Comparison of ENCODE assay signal across 8 mouse cellular contexts in the genomic region with DNA sequence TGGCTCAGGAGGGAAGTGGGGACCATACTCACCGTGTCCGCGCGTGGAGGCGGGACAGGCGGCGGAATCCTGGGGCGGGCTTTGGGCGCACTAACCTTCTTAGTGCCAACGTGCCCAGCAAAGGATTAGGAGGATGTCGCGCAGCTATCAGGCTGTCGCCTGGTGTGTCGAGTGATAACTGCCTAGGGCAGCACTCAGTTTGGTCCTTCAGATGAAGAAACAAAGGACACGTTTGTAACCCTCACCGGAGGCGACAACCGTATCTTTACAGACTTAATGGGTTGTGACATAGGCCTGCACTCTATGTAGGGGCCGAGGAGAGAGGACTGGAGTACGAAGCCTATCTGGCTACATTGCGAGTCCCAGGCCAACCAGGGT. TPM values are rescaled to one million over a fixed set of nuclear protein-coding genes. Genes with fewer than 3 reads are reported as not detected.
A peak's percentile ranks its signal among the peaks of the same experiment; 100 is the strongest.
DNase-seq lines count a peak whose midpoint lies in the region; ATAC-seq and TF ChIP-seq lines count a peak whose summit lies in the region.

No protein-coding gene starts in this region.

- peak overlapping the region; percentile 84 for H3K4me3 ChIP-seq in heart, embryonic 13.5 days
- H3K4me3 ChIP-seq in ES-E14 (ENCODE audit: insufficient read depth in 1 of 2, low read depth in 1 of 2, low read length in 2 of 2, poor library complexity in 1 of 2, severe bottlenecking in 1 of 2), result peak overlapping the region; percentile 83 to 86
- H3K4me3 ChIP-seq in forebrain, postnatal 0 days (ENCODE audit: low read depth, low read length), result peak overlapping the region; percentile 79

- peak overlapping the region; percentile 80 for H3K4me2 ChIP-seq in heart, embryonic 13.5 days
- peak overlapping the region; percentile 74 for H3K4me2 ChIP-seq in forebrain, postnatal 0 days (ENCODE audit: low read depth)

- H3K36me3 ChIP-seq in heart, embryonic 13.5 days, result no peaks in the 10 kb centered on the region
- no peaks in the 10 kb centered on the region for H3K36me3 ChIP-seq in ES-E14 (ENCODE audit: control insufficient read depth, insufficient read depth, low read length, poor library complexity, severe bottlenecking)
- H3K36me3 ChIP-seq in forebrain, postnatal 0 days (ENCODE audit: insufficient read depth), result no peaks in the 10 kb centered on the region

- no peaks in the 10 kb centered on the region for H3K9me3 ChIP-seq in heart, embryonic 13.5 days
- H3K9me3 ChIP-seq in ES-E14 (ENCODE audit: control insufficient read depth, insufficient read depth, low read depth, low read length), result no peaks in the 10 kb centered on the region
- H3K9me3 ChIP-seq in forebrain, postnatal 0 days (ENCODE audit: low read length), result no peaks in the 10 kb centered on the region

- DNase-seq in heart, postnatal 36 days, result no peak
- DNase-seq in ES-E14 (ENCODE audit: low read depth, low spot score), result no peak
- DNase-seq in forebrain, postnatal 0 days, result no peak
- no peak for DNase-seq in urinary bladder, postnatal 4 days (ENCODE audit: low spot score in 2 of 2)
- no peak for DNase-seq in layer of hippocampus, adult 11-12 months (ENCODE audit: low spot score)
- DNase-seq in gastrocnemius, postnatal 4 days (ENCODE audit: low spot score in 2 of 2), result no peak

- H3K4me1 ChIP-seq in heart, embryonic 13.5 days, result peaks cover 6% of the 10 kb centered on the region
- peaks cover 3 to 9% of the 10 kb centered on the region in 2 experiments; a peak in 2 of 4 replicates for H3K4me1 ChIP-seq in ES-E14 (ENCODE audit: control insufficient read depth in 2 of 2, insufficient read depth in 2 of 2, low read length in 2 of 2, poor library complexity in 1 of 2)
- no peaks in the 10 kb centered on the region; the same call in 1 of the 2 replicates for H3K4me1 ChIP-seq in forebrain, postnatal 0 days (ENCODE audit: insufficient read depth)

- no peaks in the 10 kb centered on the region for H3K27me3 ChIP-seq in heart, embryonic 13.5 days (replicated peaks)
- no peaks in the 10 kb centered on the region for H3K27me3 ChIP-seq in forebrain, postnatal 0 days (ENCODE audit: insufficient read depth, low read length)

- no peak overlapping the region for H3K27ac ChIP-seq in heart, embryonic 13.5 days (replicated peaks)
- H3K27ac ChIP-seq in ES-E14 (ENCODE audit: insufficient read depth, low read depth, low read length, poor library complexity, severe bottlenecking), result no peak overlapping the region
- no peak overlapping the region for H3K27ac ChIP-seq in forebrain, postnatal 0 days (ENCODE audit: low read depth, low read length)

- H3K9ac ChIP-seq in heart, embryonic 13.5 days, result peak overlapping the region; percentile 82
- peak overlapping the region; percentile 80 for H3K9ac ChIP-seq in ES-E14 (ENCODE audit: insufficient read depth, low read depth, low read length, poor library complexity, severe bottlenecking)
- H3K9ac ChIP-seq in forebrain, postnatal 0 days, result peak overlapping the region; percentile 57

- intact Hi-C loops in heart, postnatal 36 days (cut with DNase I), result no loop called here

- 3% methylated on average over 21 of the region's 21 CpGs for WGBS in heart, embryonic 13.5 days
- 6% methylated on average over 21 of the region's 21 CpGs for WGBS in forebrain, postnatal 0 days

- ATAC-seq in heart, embryonic 13.5 days (ENCODE audit: extremely low read depth, insufficient number of reproducible peaks, low FRiP score, low TSS enrichment), result 0 out of 2 replicates have a peak, but pooled peaks have one; percentile 28
- peak; percentile 56 for ATAC-seq in forebrain, postnatal 0 days
- peak; percentile 7; the same call in 1 of the 2 replicates for ATAC-seq in megakaryocyte, adult 5-6 weeks (ENCODE audit: poor library complexity, severe bottlenecking)

- TF ChIP-seq CTCF in forebrain, postnatal 0 days (IDR thresholded peaks at IDR 0.05; ENCODE audit: low read depth), result no peak

- in situ Hi-C loops in ES-E14 (cut with MboI; ENCODE audit: low sequenced_read_pairs in 2 of 2, unreplicated experiment in 2 of 2), result no loop called here

TF ChIP-seq in ES-E14, 5 proteins besides CTCF, POLR2A, EP300 and RAD21:
- TF ChIP-seq ZNF384 (IDR thresholded peaks at IDR 0.05; ENCODE audit: low read depth, low read length), result no peak

RNA-seq across cellular contexts. Expression of gene Ubxn11, which starts 0.4 kb away (rescaled TPM):
- polyA plus RNA-seq in heart, embryonic 13.5 days (2015; fragmentation: Nextera tagmentation; extraction: Ambion mirVana), result 1.7 and 2.1 TPM in 2 replicates
- 1 to 10 TPM; 1.6 to 1.9 TPM for total RNA-seq in heart, postnatal 36 days (2021)
- 12.4 and 23.3 TPM in 2 replicates for total RNA-seq in ES-E14 (2012; rRNA removed)
- 5.5 and 13.7 TPM in 2 replicates for total RNA-seq in forebrain, postnatal 0 days (2014; rRNA removed)
- 11.0 and 14.3 TPM in 2 replicates for polyA plus RNA-seq in forebrain, postnatal 0 days (2015; fragmentation: Nextera tagmentation; extraction: Ambion mirVana)
- 0.89 and 1.8 TPM in 2 replicates for total RNA-seq in megakaryocyte, adult 5-6 weeks (2015)
- 1.7 and 2.9 TPM in 2 replicates for total RNA-seq in megakaryocyte, adult 5-6 weeks (2017)
- 1 to 10 TPM; 3.2 to 3.7 TPM for total RNA-seq in gastrocnemius, postnatal 4 days (2021)

RNA-seq across cellular contexts. Expression of gene Cd52, which starts 7.8 kb away (rescaled TPM):
- 7.6 and 7.7 TPM in 2 replicates for polyA plus RNA-seq in heart, embryonic 13.5 days (2015; fragmentation: Nextera tagmentation; extraction: Ambion mirVana)
- total RNA-seq in heart, postnatal 36 days (2021), result 1 to 10 TPM; 3.1 to 4.6 TPM
- 1.5 and 13.0 TPM in 2 replicates for total RNA-seq in ES-E14 (2012; rRNA removed)
- total RNA-seq in forebrain, postnatal 0 days (2014; rRNA removed), result 1.2 and 2.0 TPM in 2 replicates
- polyA plus RNA-seq in forebrain, postnatal 0 days (2015; fragmentation: Nextera tagmentation; extraction: Ambion mirVana), result 4.1 and 4.6 TPM in 2 replicates
- total RNA-seq in megakaryocyte, adult 5-6 weeks (2015), result 2,426 and 2,524 TPM in 2 replicates
- 3,236 and 3,524 TPM in 2 replicates for total RNA-seq in megakaryocyte, adult 5-6 weeks (2017)
- 1 to 10 TPM; 2.4 to 2.7 TPM for total RNA-seq in gastrocnemius, postnatal 4 days (2021)

RNA-seq across cellular contexts. Expression of gene Sh3bgrl3, which starts 25.9 kb away (rescaled TPM):
- polyA plus RNA-seq in heart, embryonic 13.5 days (2015; fragmentation: Nextera tagmentation; extraction: Ambion mirVana), result 198 and 202 TPM in 2 replicates
- total RNA-seq in heart, postnatal 36 days (2021), result 10 to 100 TPM; 36.4 to 39.9 TPM
- total RNA-seq in ES-E14 (2012; rRNA removed), result 87.2 and 96.5 TPM in 2 replicates
- total RNA-seq in forebrain, postnatal 0 days (2014; rRNA removed), result 124 and 162 TPM in 2 replicates
- polyA plus RNA-seq in forebrain, postnatal 0 days (2015; fragmentation: Nextera tagmentation; extraction: Ambion mirVana), result 554 and 579 TPM in 2 replicates
- 1,305 and 1,385 TPM in 2 replicates for total RNA-seq in megakaryocyte, adult 5-6 weeks (2015)
- 523 and 622 TPM in 2 replicates for total RNA-seq in megakaryocyte, adult 5-6 weeks (2017)
- total RNA-seq in gastrocnemius, postnatal 4 days (2021), result 10 to 100 TPM; 72.4 to 83.6 TPM

RNA-seq across cellular contexts. Expression of gene Crybg2, which starts 42.1 kb away (rescaled TPM):
- 0.46 TPM in 1 of 2 replicates, not detected in the other for polyA plus RNA-seq in heart, embryonic 13.5 days (2015; fragmentation: Nextera tagmentation; extraction: Ambion mirVana)
- total RNA-seq in heart, postnatal 36 days (2021), result not detected
- 12.6 and 30.9 TPM in 2 replicates for total RNA-seq in ES-E14 (2012; rRNA removed)
- 3.4 and 11.8 TPM in 2 replicates for total RNA-seq in forebrain, postnatal 0 days (2014; rRNA removed)
- polyA plus RNA-seq in forebrain, postnatal 0 days (2015; fragmentation: Nextera tagmentation; extraction: Ambion mirVana), result 3.7 and 4.5 TPM in 2 replicates
- total RNA-seq in megakaryocyte, adult 5-6 weeks (2015), result 1.1 and 1.9 TPM in 2 replicates
- total RNA-seq in megakaryocyte, adult 5-6 weeks (2017), result 0.04 and 0.15 TPM in 2 replicates
- under 1 TPM in 1 of 2 experiments, not detected in 1; 0.54 TPM for total RNA-seq in gastrocnemius, postnatal 4 days (2021)

RNA-seq across cellular contexts. Expression of gene Zfp683, which starts 49.1 kb away (rescaled TPM):
- polyA plus RNA-seq in heart, embryonic 13.5 days (2015; fragmentation: Nextera tagmentation; extraction: Ambion mirVana), result not detected in 2 replicates
- total RNA-seq in heart, postnatal 36 days (2021), result not detected
- total RNA-seq in ES-E14 (2012; rRNA removed), result not detected in 2 replicates
- total RNA-seq in forebrain, postnatal 0 days (2014; rRNA removed), result not detected in 2 replicates
- polyA plus RNA-seq in forebrain, postnatal 0 days (2015; fragmentation: Nextera tagmentation; extraction: Ambion mirVana), result not detected in 2 replicates
- total RNA-seq in megakaryocyte, adult 5-6 weeks (2015), result 0.20 and 0.66 TPM in 2 replicates
- total RNA-seq in megakaryocyte, adult 5-6 weeks (2017), result not detected in 2 replicates
- total RNA-seq in gastrocnemius, postnatal 4 days (2021), result under 1 TPM in 1 of 2 experiments, not detected in 1; 0.23 TPM

Comparison
In these comparisons a context has a peak if more than half of its experiments do, and no peak if none do; other contexts are left out.
1. RNA of gene Cd52, which starts 7.8 kb away (total RNA-seq): 2,426 to 3,524 TPM in megakaryocyte, adult 5-6 weeks; 1.5 to 13.0 TPM in ES-E14, 3.1 to 4.6 TPM in heart, postnatal 36 days, 2.4 to 2.7 TPM in gastrocnemius, postnatal 4 days and 1.2 to 2.0 TPM in forebrain, postnatal 0 days; every median in the first group is over 100 times any median in the second.
2. Peak in every context shown above with its lines, with median percentiles within 50 percentile points of each other: ATAC-seq, H3K4me3 ChIP-seq and H3K9ac ChIP-seq.